Mouse (Mus musculus): Measurements from ENCODE around the gene Crybg1. TPM values are rescaled to one million over a fixed set of nuclear protein-coding genes. Genes with fewer than 3 reads are reported as not detected.
"Not testable (repeated sequence)": the region's sequence is repeated elsewhere in the genome, so short reads cannot be mapped to it uniquely, and the experiment has no call there.

Crybg1 gene
- polyA plus RNA-seq, 1 experiment from 2014 or later: 0.68 TPM

DNA sequence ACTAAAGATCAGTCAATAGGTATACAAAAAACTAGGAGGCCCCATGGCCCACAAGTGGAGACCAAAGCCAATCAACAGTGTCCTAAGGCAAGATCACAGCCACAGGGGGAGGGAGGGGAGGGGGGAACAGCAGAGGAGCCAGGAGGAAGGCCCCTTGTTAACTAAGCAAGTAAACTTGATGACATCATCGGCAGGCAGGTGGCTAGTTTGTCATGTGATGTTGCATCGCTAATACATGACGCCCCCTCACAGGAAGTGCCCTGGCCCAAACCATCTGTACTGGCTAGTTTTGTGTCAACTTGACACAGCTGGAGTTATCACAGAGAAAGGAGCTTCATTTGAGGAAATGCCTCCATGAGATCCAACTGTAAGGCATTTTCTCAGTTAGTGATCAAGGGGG, 167.9 kb downstream of the Crybg1 start:
- H3K9me3 ChIP-seq; H3K27ac ChIP-seq; DNase-seq (ENCODE audit: low spot score); H3K36me3 ChIP-seq; H3K27me3 ChIP-seq (ENCODE audit: insufficient read depth, poor library complexity, severe bottlenecking); H3K4me1 ChIP-seq; H3K4me3 ChIP-seq: not testable (repeated sequence)
- WGBS: 86% methylated on average over 3 of the region's 3 CpGs

DNA sequence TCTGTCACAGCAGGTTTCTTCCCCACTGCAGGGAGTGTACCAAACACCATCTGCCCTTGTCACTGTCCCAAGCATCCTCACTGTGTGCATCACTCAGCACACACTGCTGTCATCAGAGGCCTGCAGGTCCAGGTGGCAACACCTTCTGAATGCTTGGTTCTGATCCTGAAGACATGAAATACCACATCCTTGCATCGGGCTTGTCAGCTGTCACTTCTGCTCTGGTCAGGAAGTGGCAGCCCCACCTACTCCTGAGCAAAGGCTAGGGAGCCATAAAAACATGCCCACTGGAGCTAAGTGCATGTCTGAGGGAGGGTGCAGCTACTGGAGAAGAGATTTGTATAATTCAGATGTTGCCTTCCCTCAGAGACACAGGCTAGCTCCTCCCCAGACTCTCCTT, 168.6 kb downstream of the Crybg1 start:
- Histone ChIP-seq H3K27ac (no peak overlapping the region; the same call in 1 of the 2 replicates), H3K4me3 (no peak overlapping the region), H3K27me3 (ENCODE audit: insufficient read depth, poor library complexity, severe bottlenecking) (no peaks in the 10 kb centered on the region), H3K9me3 (no peaks in the 10 kb centered on the region), H3K4me1 (no peaks in the 10 kb centered on the region), H3K36me3 (no peaks in the 10 kb centered on the region)
- DNase-seq (ENCODE audit: low spot score): no peak
- WGBS: 50% methylated on average over 1 of the region's 1 CpGs

DNA sequence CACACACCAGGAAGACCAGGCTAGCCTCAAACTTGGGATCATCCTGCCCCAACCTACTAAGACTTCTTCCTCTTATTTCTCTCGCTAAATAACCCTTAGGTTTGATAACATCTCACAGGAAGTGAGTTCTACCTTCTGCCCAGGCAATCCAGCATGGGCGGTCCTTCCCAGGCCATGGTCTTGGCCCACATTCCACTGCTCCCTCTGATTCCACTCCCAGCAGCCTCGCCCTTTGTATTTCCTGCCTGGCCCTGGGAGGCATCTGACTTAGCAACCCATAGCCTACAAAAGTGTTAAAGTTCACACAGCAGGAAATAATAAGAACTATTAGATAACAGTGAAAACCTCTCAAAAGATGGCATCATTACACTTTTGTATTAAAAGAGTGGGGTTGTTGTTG, 171.3 kb downstream of the Crybg1 start:
- Histone ChIP-seq H3K27me3 (ENCODE audit: insufficient read depth, poor library complexity, severe bottlenecking) (no peaks in the 10 kb centered on the region), H3K27ac (no peak overlapping the region), H3K4me3 (no peak overlapping the region), H3K9me3 (no peaks in the 10 kb centered on the region), H3K36me3 (no peaks in the 10 kb centered on the region), H3K4me1 (no peaks in the 10 kb centered on the region)
- WGBS: 42% methylated on average over 3 of the region's 3 CpGs
- no peak for DNase-seq (ENCODE audit: low spot score)

DNA sequence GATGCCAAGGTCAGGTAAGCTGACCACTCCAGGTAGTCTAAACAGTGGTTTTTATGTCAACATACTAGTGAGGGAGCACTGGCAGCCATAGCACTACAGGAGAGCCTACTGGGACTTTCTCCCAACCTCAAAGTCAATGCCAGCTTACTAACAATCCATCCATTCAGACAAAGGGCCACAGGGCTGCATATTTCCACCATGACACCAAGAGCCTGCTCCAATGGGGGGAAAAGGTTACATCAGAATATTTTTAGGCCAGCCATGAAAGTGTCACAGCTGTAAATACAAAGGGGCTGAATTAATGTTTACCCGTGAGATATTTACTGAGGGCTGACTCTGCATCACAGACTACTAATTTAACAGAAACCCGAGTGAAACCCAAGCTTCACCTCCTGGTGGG, 175.4 kb downstream of the Crybg1 start:
- DNase-seq (ENCODE audit: low spot score): no peak
- Histone ChIP-seq H3K27ac (no peak overlapping the region), H3K36me3 (no peaks in the 10 kb centered on the region), H3K9me3 (no peaks in the 10 kb centered on the region), H3K4me3 (no peak overlapping the region), H3K27me3 (ENCODE audit: insufficient read depth, poor library complexity, severe bottlenecking) (no peaks in the 10 kb centered on the region), H3K4me1 (no peaks in the 10 kb centered on the region)
- WGBS: 68% methylated on average over 2 of the region's 2 CpGs

DNA sequence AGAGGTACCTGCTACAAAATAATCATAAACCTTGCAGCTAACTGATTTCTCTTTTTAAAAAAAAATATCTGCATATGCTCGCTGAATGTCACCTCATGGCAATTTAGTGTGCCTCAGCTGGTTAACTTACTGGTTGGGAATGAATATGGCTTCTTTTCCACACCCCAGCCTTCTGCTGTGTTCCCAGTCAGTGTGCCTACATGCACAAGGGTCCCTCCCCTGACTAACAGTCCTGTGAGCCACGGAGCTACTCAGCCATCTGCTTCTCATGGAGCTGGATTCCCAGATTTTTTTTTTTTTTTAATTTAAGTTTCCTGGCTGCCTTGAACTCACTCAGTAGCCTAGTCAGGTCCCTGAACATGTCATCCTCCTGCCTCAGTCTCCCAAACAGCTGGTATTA, 183.7 kb downstream of the Crybg1 start:
- Histone ChIP-seq H3K9me3 (no peaks in the 10 kb centered on the region), H3K27ac (no peak overlapping the region), H3K4me3 (no peak overlapping the region), H3K4me1 (no peaks in the 10 kb centered on the region), H3K27me3 (ENCODE audit: insufficient read depth, poor library complexity, severe bottlenecking) (no peaks in the 10 kb centered on the region; the same call in 1 of the 2 replicates), H3K36me3 (no peaks in the 10 kb centered on the region)
- DNase-seq (ENCODE audit: low spot score): no peak
- 73% methylated on average over 2 of the region's 2 CpGs for WGBS

DNA sequence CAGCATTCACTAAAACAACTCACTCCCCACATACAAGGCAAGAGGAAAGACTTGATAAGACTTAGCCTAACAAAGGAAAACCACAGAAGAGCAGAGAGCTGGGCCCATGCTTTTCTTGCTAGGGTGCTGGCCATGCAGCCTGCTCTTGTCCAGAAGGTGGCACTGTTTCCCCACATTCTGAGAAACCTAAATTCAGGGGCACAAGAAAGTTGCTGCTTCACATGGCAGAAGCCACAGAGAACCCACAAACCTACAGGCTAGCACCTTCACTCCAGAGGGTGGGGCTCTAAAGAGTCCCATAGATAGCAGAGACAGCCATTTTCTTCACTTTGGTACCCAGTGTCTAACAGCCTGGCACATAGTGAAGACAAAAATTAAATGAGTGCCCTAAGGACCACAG, 194.7 kb downstream of the Crybg1 start:
- H3K27me3 ChIP-seq (ENCODE audit: insufficient read depth, poor library complexity, severe bottlenecking): no peaks in the 10 kb centered on the region
- 0 out of 2 replicates have a peak, but pooled peaks cover 4% of the 10 kb centered on the region for H3K36me3 ChIP-seq
- no peak overlapping the region for H3K27ac ChIP-seq
- no peak overlapping the region for H3K4me3 ChIP-seq
- no peak for DNase-seq (ENCODE audit: low spot score)
- H3K4me1 ChIP-seq: peaks cover 5% of the 10 kb centered on the region; the same call in 1 of the 2 replicates
- H3K9me3 ChIP-seq: no peaks in the 10 kb centered on the region

DNA sequence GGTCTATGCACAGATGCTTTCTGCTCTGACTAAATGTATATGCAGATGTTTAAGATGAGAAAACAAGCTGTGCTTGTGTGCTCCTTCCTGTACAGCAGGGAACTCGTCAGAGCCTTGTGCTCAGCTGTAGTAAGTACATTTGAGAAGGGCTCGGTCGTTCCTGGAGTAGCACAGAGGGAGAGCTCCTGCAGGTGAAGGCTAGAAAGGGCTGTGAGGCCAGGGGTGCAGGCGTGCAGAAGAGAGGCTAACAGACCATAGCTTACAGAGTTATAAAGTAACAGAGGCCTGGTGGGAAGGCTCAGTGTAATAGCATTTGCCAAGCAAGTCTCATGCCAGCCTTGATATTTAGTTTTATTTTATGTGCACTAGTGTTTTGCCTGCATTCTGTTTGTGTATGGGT, 203.2 kb downstream of the Crybg1 start:
- H3K27ac ChIP-seq: no peak overlapping the region

DNA sequence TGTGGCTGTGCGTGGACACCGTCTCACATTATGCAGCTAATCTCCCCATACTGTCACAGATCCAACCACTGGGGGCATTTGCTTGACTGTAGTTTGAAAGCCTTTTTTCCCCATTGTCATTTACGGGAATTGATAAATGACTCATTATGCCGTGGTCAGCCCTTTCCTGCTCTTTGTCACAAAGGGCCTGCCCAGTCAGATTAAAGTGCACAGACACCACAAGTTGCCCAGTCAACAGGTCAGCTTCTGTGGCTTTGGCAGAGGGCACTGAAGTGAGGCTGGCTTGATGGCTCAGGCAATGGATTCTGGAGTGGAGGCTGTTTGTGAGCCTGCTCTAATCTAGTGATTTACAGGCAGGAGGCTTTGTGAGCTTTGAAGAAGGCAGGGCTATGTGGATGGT, 204.9 kb downstream of the Crybg1 start:
- H3K9me3 ChIP-seq: no peaks in the 10 kb centered on the region
- WGBS: 60% methylated on average over 4 of the region's 4 CpGs
- H3K4me1 ChIP-seq: peaks cover 30% of the 10 kb centered on the region
- peaks cover 18% of the 10 kb centered on the region; the same call in 1 of the 2 replicates for H3K36me3 ChIP-seq
- H3K27ac ChIP-seq: no peak overlapping the region
- peak; percentile 67 for DNase-seq (ENCODE audit: low spot score)
- H3K4me3 ChIP-seq: no peak overlapping the region
- H3K27me3 ChIP-seq (ENCODE audit: insufficient read depth, poor library complexity, severe bottlenecking): no peaks in the 10 kb centered on the region

More for the DNA sequence above, 203.2 kb downstream of the Crybg1 start:
- DNase-seq (ENCODE audit: low spot score): peak; percentile 53
- Histone ChIP-seq H3K27me3 (ENCODE audit: insufficient read depth, poor library complexity, severe bottlenecking) (no peaks in the 10 kb centered on the region), H3K4me1 (peaks cover 30% of the 10 kb centered on the region), H3K4me3 (no peak overlapping the region), H3K9me3 (no peaks in the 10 kb centered on the region), H3K36me3 (peaks cover 19% of the 10 kb centered on the region; the same call in 1 of the 2 replicates)
- 77% methylated on average over 4 of the region's 4 CpGs for WGBS

DNA sequence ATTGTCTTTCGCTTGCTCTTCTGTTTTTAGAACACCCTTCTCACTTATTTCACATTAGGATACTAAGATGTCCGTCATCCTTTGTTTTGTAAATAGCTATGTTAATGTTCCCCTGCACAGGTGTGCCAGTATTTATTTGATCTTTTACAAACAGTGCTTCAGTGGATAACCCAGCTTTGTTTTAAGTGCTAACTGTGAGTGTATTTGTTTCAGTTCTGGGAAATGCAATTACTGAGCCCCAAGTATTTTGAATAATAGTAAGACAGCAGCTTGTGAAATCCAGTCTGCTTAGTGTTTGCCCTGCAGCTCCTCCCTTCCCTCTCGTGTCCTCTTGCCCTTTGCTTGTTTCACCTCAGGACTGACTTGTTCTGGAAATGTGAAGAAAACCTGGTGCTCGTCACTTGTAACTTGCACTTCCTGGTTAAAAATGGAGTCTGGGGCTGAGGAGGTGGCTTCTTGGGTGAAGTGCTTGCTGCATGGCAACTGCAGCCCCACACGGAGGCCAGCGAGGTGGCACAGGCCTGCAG, 209.5 kb downstream of the Crybg1 start:
- no peak for DNase-seq (ENCODE audit: low spot score)
- no peak overlapping the region for H3K27ac ChIP-seq
- 79% methylated on average over 6 of the region's 6 CpGs for WGBS
- H3K9me3 ChIP-seq: no peaks in the 10 kb centered on the region
- H3K27me3 ChIP-seq (ENCODE audit: insufficient read depth, poor library complexity, severe bottlenecking): no peaks in the 10 kb centered on the region
- no peak overlapping the region for H3K4me3 ChIP-seq
- peaks cover 17% of the 10 kb centered on the region for H3K4me1 ChIP-seq
- H3K36me3 ChIP-seq: peaks cover 25% of the 10 kb centered on the region

DNA sequence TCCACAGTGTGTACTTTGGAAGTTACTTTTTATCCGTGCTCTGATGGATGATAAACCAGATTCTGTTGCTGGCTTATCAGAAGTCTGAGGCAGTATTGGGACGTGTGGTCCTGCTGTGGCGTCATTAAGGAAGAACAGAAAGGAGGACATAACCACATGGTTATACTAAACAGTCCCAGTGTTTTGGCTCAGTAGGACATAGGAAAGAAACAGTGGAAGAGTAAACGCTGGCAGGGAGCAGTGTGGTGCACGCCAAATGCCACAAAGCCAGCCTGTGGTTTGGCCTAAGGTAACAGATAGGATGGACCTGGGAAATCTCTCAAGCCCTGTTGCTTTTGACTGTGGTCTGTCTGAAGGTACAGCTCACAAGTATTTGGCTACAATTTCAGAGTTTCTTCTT, 220.1 kb downstream of the Crybg1 start:
- Histone ChIP-seq H3K4me3 (no peak overlapping the region), H3K36me3 (peaks cover 28% of the 10 kb centered on the region; the same call in 1 of the 2 replicates), H3K27me3 (ENCODE audit: insufficient read depth, poor library complexity, severe bottlenecking) (no peaks in the 10 kb centered on the region), H3K4me1 (peaks cover 11% of the 10 kb centered on the region; the same call in 1 of the 2 replicates), H3K27ac (no peak overlapping the region), H3K9me3 (no peaks in the 10 kb centered on the region)
- no peak for DNase-seq (ENCODE audit: low spot score)
- 77% methylated on average over 5 of the region's 5 CpGs for WGBS

DNA sequence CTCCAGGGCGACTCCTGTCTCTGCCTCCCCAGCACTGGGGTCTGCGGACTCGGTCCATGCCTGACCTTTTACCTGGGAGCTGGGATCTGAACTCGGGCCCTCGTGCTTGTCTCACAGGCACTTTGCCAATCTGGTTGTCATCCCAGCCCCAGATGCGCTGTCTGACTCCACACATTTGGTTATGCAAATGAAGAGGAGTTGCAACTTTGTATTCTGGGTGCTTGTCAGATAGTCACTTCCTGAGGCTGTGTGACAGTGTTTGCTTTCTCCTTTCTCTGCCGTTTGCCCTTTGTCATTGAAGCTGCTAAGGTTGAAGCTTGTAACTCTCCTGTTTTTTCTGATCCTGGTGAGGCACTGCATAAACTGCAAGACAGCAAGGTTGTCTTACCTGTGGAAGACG, 220.9 kb downstream of the Crybg1 start:
- Histone ChIP-seq H3K4me1 (peaks cover 11% of the 10 kb centered on the region; the same call in 1 of the 2 replicates), H3K27ac (no peak overlapping the region), H3K9me3 (no peaks in the 10 kb centered on the region), H3K4me3 (no peak overlapping the region), H3K36me3 (peaks cover 31% of the 10 kb centered on the region), H3K27me3 (ENCODE audit: insufficient read depth, poor library complexity, severe bottlenecking) (no peaks in the 10 kb centered on the region)
- WGBS: 85% methylated on average over 8 of the region's 8 CpGs
- no peak for DNase-seq (ENCODE audit: low spot score)

DNA sequence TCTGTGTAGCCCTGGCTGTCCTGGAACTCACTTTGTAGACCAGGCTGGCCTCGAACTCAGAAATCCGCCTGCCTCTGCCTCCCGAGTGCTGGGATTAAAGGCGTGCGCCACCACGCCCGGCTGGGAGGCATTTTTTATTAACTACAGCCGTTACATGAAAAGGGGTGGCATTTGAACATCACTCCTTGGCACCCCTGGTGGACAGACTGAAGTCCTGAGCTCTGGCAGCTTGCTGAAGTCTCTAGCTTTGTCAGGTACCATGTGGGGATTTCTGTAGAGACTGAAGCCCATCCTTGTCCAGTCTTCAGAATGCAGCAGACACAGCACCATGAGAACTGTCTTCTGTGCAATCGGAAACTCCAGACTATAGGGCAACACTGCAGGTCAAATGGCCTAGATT, 222.9 kb downstream of the Crybg1 start:
- 91% methylated on average over 9 of the region's 9 CpGs for WGBS
- DNase-seq (ENCODE audit: low spot score): peak; percentile 56
- peaks cover 11% of the 10 kb centered on the region; the same call in 1 of the 2 replicates for H3K4me1 ChIP-seq

DNA sequence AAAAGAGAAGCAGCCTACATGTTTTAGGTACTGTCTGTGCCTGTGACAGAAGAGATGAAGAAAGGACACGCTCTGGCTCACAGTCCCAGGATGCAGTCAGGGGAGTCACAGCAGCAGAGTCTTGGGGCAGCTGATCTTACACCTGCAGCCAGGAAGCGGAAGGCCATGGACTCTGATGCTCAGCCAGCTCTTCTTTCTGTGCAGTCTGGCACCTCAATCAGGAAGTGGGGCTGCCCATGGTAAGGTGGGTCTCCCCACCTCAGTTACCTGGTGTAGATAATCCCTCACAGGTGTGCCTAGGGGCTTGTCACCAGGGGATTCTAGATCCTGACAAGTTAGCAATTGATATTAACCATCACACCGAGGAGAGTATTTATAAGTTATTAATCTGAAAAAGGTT, 225.6 kb downstream of the Crybg1 start:
- H3K27ac ChIP-seq: no peak overlapping the region

More for the DNA sequence above, 222.9 kb downstream of the Crybg1 start:
- peaks cover 23% of the 10 kb centered on the region for H3K36me3 ChIP-seq
- H3K9me3 ChIP-seq; H3K4me3 ChIP-seq; H3K27ac ChIP-seq; H3K27me3 ChIP-seq (ENCODE audit: insufficient read depth, poor library complexity, severe bottlenecking): not testable (repeated sequence)

More for the DNA sequence above, 225.6 kb downstream of the Crybg1 start:
- Histone ChIP-seq H3K36me3 (peaks cover 14% of the 10 kb centered on the region), H3K4me1 (peaks cover 11% of the 10 kb centered on the region; the same call in 1 of the 2 replicates), H3K4me3 (no peak overlapping the region), H3K27me3 (ENCODE audit: insufficient read depth, poor library complexity, severe bottlenecking) (no peaks in the 10 kb centered on the region), H3K9me3 (no peaks in the 10 kb centered on the region)
- WGBS: 94% methylated on average over 3 of the region's 3 CpGs
- peak; percentile 65 for DNase-seq (ENCODE audit: low spot score)
